Mouse (Mus musculus) left cerebral cortex, postnatal 4 days (tissue): Measurements from ENCODE around the gene Ak3. TPM values are rescaled to one million over a fixed set of nuclear protein-coding genes. Genes with fewer than 3 reads are reported as not detected.
A peak's percentile ranks its signal among the peaks of the same experiment; 100 is the strongest.

Experiments
- DNase-seq: peaks from one replicate; pipeline ENCODE4 v3.0.0-alpha.2; 2022
- intact Hi-C: fragments of 180-260 bp; cut with DNase I; formaldehyde crosslinking; loops from one replicate; pipeline ENCODE4 v1.15.1; 2025
- total RNA-seq, 2 experiments: library from RNA; stranded (reverse); gene quantifications; 2 replicates each; pipeline ENCODE4 v1.2.3; 2021

Ak3 gene
- 10 to 100 TPM; 43.9 to 47.5 TPM for total RNA-seq

- intact Hi-C loops = no loop called here
- peak; percentile 76 for DNase-seq
Measured at GRCm38 (mm10) chr19:29047334-29048170, at the start of gene Ak3. Gene Ak3, minus strand, starts transcription at chr19:29047961.

DNA sequence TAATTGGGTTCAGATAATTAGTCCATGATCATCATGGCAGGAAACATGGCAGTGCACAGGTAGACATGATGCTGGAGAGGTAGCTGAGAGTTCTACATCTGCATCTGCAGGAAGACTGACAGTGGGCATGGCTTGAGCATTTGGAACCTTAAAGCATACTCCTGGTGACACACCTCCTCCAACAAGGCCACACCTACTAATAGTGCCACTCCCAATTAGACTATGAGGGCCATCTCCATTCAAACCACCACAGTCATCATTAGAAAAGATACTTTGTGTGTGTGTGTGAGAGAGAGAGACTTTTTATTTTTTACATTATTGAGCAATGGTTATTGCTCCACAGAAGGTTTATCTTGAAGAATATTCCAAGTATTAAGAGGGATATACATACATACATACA is 44.4 kb upstream of the Ak3 start:
- no peak for DNase-seq
- intact Hi-C loops = no loop called here

- DNase-seq = no peak
- intact Hi-C loops = no loop called here
Measured at GRCm38 (mm10) chr19:29088628-29089027, 40.9 kb upstream of the Ak3 start.

GRCm38 (mm10) chr19:29074802-29075201 is 27.0 kb upstream of the Ak3 start:
- peak; percentile 40 for DNase-seq
- intact Hi-C loops = no loop called here

GRCm38 (mm10) chr19:29069195-29069594 is 21.4 kb upstream of the Ak3 start:
- no peak for DNase-seq
- intact Hi-C loops = loop anchor here (10.0 kb wide), 1 partner anchor 436 kb away; no protein-coding TSS in a partner anchor

DNA sequence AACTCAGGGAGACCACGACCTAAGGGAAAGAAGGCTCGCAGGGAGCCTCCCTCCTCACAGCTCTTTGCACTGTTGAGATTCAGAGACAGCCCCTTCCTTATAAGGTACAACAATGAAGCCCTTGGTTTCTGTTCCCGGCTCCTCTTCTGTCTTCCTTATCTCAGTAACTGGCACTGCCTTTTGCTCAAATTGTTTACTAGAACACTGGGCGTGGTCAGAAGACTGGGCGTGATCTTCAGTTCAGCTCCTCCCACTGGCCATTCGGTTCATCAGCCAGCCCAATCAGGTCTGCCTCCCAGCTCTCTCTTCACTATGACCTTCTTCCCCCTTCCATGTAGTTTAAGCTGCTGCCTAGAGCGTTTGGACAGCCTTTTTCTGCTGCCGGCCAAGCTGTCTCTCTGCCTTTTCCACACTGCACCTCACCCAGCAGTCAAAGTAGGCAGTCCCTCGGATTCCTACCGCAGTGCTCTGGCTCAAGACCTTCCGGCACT is 19.3 kb upstream of the Ak3 start:
- DNase-seq = no peak
- intact Hi-C loops = loop anchor here (10.0 kb wide), 1 partner anchor 438 kb away; no protein-coding TSS in a partner anchor

DNA sequence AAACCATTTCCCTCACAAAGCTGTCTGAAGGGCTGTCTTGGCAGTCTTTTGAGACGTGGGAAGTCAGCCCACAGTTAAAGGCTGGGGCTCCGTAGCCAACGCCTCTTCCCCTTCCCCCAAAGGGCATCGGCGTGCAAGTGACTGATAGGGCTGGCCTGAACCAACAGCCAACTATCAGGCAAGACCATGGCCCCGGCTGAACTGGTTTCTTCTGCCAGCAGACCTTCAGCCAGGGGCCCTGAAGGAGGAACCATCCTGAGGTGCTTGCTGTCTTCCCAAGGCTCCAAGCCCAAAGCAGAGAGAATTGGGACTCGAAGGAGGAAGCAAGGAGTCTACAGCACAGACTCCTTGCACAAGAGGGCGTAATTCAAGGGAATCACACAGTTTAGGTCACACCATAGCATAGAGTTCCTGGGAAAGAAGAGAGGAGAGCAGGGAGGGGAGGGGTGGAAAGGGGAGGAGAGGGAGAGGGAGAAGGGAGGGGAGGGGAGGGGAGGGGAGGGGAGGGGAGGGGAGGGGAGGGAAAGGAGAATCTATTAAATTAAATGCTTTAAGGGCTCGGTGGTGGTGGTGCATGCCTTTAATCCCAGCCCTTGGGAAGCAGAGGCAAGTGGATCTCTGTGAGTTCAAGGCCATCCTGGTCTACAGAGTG is 16.8 kb upstream of the Ak3 start:
- DNase-seq = no peak
- intact Hi-C loops = loop anchor here (5.0 to 10.0 kb wide), 2 partner anchors 293 to 440 kb away; no protein-coding TSS in a partner anchor

- DNase-seq = peak; percentile 95
- intact Hi-C loops = loop anchor here (5.0 to 10.0 kb wide), 2 partner anchors 294 to 441 kb away; no protein-coding TSS in a partner anchor
Measured at GRCm38 (mm10) chr19:29063577-29064363, 16.0 kb upstream of the Ak3 start.

DNA sequence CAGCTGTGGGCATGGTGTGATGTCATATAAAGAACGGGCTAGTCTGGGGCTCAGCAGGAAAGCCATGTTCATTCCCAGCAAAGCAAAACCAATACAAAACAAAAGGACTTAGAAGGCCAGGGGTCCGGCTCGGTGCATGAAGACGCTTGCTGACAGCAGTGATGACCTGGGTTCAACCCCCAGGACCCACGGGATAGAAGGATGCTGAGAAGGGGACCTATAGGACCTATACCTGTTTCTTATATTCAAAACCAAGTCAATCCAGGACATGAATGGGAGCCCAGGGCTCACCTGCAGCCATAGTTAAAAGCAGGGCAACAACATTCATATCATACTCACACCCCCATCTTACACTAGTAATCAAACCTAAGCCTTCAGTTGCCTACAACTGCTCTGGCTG is 15.2 kb upstream of the Ak3 start:
- DNase-seq = no peak

DNA sequence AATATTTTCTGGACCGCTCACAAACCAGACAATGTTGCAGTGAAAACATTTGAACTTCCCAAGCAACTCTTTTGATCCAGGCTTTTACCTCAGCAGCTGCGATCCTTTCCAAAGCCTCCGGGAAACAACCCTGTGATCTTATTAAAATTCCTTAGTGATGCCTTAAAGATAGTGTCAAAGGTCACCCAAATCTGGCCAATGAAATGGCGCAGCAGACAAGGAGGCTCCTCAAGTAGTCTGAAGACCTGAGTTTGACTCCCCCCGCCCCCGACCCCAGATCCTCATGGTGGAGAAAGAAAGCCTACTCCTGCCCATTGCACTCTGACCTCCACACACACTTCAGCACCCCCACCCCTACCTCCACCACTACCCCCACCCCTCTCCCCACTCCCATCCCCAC is 12.5 kb upstream of the Ak3 start:
- no peak for DNase-seq
- intact Hi-C loops = loop anchor here (5.0 to 10.0 kb wide), 2 partner anchors 297 to 445 kb away; no protein-coding TSS in a partner anchor

More for the DNA sequence above, 15.2 kb upstream of the Ak3 start:
- intact Hi-C loops = loop anchor here (5.0 to 10.0 kb wide), 2 partner anchors 294 to 442 kb away; no protein-coding TSS in a partner anchor

GRCm38 (mm10) chr19:29059688-29060087 is 11.9 kb upstream of the Ak3 start:
- no peak for DNase-seq
- intact Hi-C loops = loop anchor here (5.0 to 10.0 kb wide), 2 partner anchors 298 to 445 kb away; no protein-coding TSS in a partner anchor

DNA sequence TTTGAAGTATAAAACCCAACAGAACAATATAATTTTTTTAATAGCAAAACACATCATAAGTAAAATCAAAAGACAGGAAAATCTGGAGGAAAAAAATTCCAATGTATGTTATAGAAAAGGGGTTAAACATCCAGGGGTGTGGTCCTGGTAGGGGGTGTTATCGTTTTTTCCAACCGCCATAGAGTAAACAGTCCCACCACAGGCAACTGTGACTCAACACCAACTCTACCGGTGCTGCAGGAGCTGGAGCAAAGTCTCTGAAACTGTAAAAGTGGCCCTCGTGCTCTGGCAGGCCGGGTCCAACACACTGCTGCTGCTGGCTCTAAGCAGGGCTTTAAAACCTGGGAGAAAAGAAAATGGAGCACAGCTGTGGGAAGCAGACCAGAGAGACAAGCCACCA is 11.0 kb upstream of the Ak3 start:
- DNase-seq = no peak
- intact Hi-C loops = no loop called here

GRCm38 (mm10) chr19:29055469-29055868 is 7.7 kb upstream of the Ak3 start:
- intact Hi-C loops = no loop called here
- no peak for DNase-seq

DNA sequence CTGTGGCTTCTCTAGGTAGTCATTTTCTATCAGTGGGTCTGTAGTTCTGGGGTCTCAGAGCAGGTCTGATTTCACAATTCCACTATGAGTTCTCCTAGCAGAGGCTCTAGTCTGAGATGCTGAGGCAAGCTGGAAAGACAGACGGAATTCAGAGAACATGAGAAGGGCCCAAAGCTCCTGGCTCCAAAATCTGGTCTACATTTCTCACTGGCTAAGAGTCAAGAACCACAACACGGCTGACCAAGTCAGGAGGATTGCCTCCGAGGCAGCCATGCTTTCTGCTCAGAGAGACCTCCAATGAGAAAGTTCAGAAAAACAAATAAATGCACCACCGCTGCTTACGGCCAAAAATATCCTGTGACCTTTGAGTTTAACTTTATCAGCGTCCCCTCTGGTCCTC is 6.8 kb upstream of the Ak3 start:
- intact Hi-C loops = no loop called here
- DNase-seq = no peak

DNA sequence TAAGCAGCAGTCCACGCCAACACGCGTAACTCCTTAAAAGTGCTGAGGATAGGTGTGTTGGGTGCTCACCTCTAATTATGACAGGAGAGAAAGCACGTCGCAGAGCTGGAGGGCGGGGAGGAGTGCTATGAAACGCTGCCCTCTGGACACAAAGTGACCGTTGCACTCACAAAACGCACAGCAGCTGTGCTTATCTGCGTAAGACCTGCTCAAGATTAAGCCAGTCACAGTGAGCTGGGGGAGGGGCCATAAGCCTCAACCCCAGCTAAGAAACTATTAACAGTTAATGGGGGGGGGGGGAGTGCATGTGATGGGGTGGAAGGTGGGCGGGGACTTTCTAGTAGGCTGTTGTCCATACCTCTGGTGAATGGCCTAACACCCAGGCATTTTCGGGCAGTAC is 5.0 kb upstream of the Ak3 start:
- intact Hi-C loops = no loop called here
- no peak for DNase-seq

DNA sequence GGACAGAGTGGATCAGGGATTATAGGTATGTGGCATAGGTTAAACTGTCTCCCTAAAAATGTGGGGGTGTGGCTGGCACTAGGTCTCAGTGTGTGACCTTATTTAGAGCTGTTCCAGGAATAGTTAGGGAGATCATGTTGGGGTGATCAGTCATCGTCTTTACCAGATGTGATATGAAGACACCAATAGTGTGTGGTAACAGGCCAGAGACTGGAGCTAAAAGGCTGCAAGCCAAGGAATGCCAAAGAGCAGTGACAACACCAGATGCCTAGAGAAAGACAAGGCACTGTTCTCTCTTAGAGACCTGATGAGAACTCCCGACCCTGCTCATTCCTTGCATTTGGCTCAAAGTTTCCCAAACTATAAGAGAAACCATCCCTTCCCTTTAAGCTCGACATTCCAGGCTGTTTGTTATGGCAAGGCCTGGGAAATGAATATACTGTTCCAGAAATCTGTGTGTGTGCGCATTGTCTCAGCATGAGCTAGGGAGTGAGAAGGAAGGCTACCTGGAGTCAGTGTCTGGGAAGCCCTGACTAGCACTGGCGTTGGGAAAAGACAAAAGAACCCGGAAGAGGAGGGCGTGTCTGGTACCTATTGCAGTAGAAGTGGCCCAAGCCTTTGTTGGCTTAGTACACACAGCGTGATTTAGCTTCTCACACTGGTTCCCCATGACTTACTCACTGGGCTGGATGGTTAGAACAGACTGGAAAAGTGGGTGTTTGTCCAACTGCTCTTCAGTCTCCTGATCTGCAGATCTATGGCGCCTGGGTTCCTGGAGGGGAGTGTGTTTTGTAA is 2.6 kb upstream of the Ak3 start:
- intact Hi-C loops = no loop called here
- DNase-seq = no peak

DNA sequence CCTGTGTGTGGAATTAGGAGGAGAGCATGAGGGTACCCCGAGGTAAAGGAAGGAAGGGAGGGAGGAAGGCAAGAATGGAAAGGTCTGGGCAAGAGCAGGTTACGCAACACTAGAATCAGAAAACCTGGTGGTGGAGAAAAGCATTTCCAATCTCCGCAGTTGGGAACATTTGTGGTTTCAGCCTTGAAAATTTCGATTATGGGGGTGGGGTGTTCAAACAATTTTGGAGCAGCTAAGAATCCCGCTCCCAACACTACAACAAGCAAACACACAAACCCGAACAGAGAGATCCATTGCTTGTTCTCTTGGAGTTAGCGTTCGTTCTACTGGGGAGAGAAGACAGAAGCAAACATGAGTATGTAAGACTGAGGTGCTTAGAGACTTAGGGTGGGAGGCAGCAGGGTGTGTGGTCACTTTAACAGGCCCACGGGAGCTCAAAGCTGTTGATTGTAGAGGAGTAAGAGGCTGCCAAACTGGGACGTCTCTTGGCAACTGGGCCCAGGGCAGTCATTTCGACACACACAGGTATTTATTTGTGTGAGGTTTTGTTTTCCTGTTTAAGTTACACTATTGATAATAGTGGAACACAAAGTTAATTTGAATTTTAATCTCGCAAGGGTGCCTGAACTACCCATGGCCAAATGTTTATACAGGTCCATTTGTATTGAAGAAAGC is 1.8 kb upstream of the Ak3 start:
- intact Hi-C loops = no loop called here
- no peak for DNase-seq

DNA sequence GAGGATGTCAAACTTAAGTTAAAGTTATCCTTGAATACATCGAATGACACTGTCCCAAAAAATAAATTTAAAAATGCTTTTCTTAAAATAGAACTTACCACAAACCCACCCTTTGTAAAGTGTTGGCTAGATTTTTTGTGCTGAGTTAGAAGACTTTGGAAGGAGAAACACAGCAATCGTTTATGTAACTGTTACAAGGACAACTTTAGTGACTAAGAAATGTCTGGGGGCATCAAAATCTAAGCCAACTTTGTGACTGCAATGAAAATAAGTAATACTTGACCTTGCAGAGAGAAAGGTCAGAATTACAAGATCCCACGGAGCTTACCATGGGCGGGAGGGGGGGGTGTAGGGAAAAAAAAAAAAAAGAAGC is 814 bp downstream of the Ak3 start:
- intact Hi-C loops = no loop called here
- no peak for DNase-seq

- DNase-seq = no peak
- intact Hi-C loops = no loop called here
Measured at GRCm38 (mm10) chr19:29045956-29046650, 1.7 kb downstream of the Ak3 start.
